Mouse (Mus musculus): Measurements from ENCODE around the gene Cd274. TPM values are rescaled to one million over a fixed set of nuclear protein-coding genes. Genes with fewer than 3 reads are reported as not detected.
A peak's percentile ranks its signal among the peaks of the same experiment; 100 is the strongest.

Gene Cd274
- polyA plus RNA-seq, 1 experiment from 2014 or later: 0.10 TPM

- DNase-seq (ENCODE audit: low spot score): no peak
- Histone ChIP-seq H3K27ac (no peak overlapping the region), H3K36me3 (no peaks in the 10 kb centered on the region), H3K27me3 (ENCODE audit: low read depth, poor library complexity, severe bottlenecking) (no peaks in the 10 kb centered on the region), H3K9me3 (replicated peaks) (no peaks in the 10 kb centered on the region), H3K4me1 (no peaks in the 10 kb centered on the region), H3K4me3 (no peak overlapping the region)
- WGBS: 63% methylated on average over 5 of the region's 5 CpGs
These were observed 16.3 kb upstream of the Cd274 start for GRCm38 (mm10) chr19:29350991-29351390.

- peak; percentile 93 for DNase-seq (ENCODE audit: low spot score)
- Histone ChIP-seq H3K4me3 (peak overlapping the region; percentile 48), H3K27me3 (ENCODE audit: low read depth, poor library complexity, severe bottlenecking) (no peaks in the 10 kb centered on the region), H3K9me3 (replicated peaks) (no peaks in the 10 kb centered on the region), H3K36me3 (no peaks in the 10 kb centered on the region), H3K27ac (peak overlapping the region; percentile 50; the same call in 1 of the 2 replicates), H3K4me1 (no peaks in the 10 kb centered on the region)
- 5% methylated on average over 20 of the region's 20 CpGs for WGBS
These were observed 12.1 kb upstream of the Cd274 start for GRCm38 (mm10) chr19:29354895-29355877.

GRCm38 (mm10) chr19:29356281-29356680 lies 11.0 kb upstream of the Cd274 start:
- Histone ChIP-seq H3K9me3 (replicated peaks) (no peaks in the 10 kb centered on the region), H3K27ac (no peak overlapping the region), H3K4me3 (no peak overlapping the region), H3K27me3 (ENCODE audit: low read depth, poor library complexity, severe bottlenecking) (no peaks in the 10 kb centered on the region), H3K36me3 (no peaks in the 10 kb centered on the region), H3K4me1 (peaks cover 4% of the 10 kb centered on the region)
- 87% methylated on average over 11 of the region's 11 CpGs for WGBS
- DNase-seq (ENCODE audit: low spot score): no peak

- Histone ChIP-seq H3K4me3 (no peak overlapping the region), H3K27ac (no peak overlapping the region), H3K36me3 (no peaks in the 10 kb centered on the region), H3K4me1 (peaks cover 15% of the 10 kb centered on the region), H3K27me3 (ENCODE audit: low read depth, poor library complexity, severe bottlenecking) (peaks cover 7% of the 10 kb centered on the region; the same call in 1 of the 2 replicates), H3K9me3 (replicated peaks) (no peaks in the 10 kb centered on the region)
- WGBS: 77% methylated on average over 5 of the region's 5 CpGs
- no peak for DNase-seq (ENCODE audit: low spot score)
These were observed 7.0 kb upstream of the Cd274 start for GRCm38 (mm10) chr19:29360251-29360650.

- Histone ChIP-seq H3K4me1 (peaks cover 15% of the 10 kb centered on the region), H3K9me3 (replicated peaks) (no peaks in the 10 kb centered on the region), H3K27ac (peak overlapping the region; percentile 66), H3K27me3 (ENCODE audit: low read depth, poor library complexity, severe bottlenecking) (peaks cover 16% of the 10 kb centered on the region; the same call in 1 of the 2 replicates), H3K36me3 (no peaks in the 10 kb centered on the region), H3K4me3 (peak overlapping the region; percentile 62)
- WGBS: 3% methylated on average over 33 of the region's 33 CpGs
- DNase-seq (ENCODE audit: low spot score): peak; percentile 85
These were observed 5.7 kb upstream of the Cd274 start for GRCm38 (mm10) chr19:29361468-29362130.

- Histone ChIP-seq H3K36me3 (no peaks in the 10 kb centered on the region), H3K4me1 (peaks cover 19% of the 10 kb centered on the region), H3K27ac (peak overlapping the region; percentile 66; the same call in 1 of the 2 replicates), H3K4me3 (peak overlapping the region; percentile 62), H3K27me3 (ENCODE audit: low read depth, poor library complexity, severe bottlenecking) (peaks cover 21% of the 10 kb centered on the region; the same call in 1 of the 2 replicates), H3K9me3 (replicated peaks) (no peaks in the 10 kb centered on the region)
- no peak for DNase-seq (ENCODE audit: low spot score)
- 47% methylated on average over 13 of the region's 13 CpGs for WGBS
These were observed 4.9 kb upstream of the Cd274 start for GRCm38 (mm10) chr19:29362173-29362930.

- DNase-seq (ENCODE audit: low spot score): no peak
- H3K4me3 ChIP-seq: no peak overlapping the region
- H3K27ac ChIP-seq: no peak overlapping the region
- whole genome bisulfite sequencing: 93% methylated on average over 7 of the region's 7 CpGs
- H3K36me3 ChIP-seq: no peaks in the 10 kb centered on the region
- no peaks in the 10 kb centered on the region for H3K9me3 ChIP-seq (replicated peaks)
- H3K4me1 ChIP-seq: peaks cover 21% of the 10 kb centered on the region
- H3K27me3 ChIP-seq (ENCODE audit: low read depth, poor library complexity, severe bottlenecking): peaks cover 33% of the 10 kb centered on the region; the same call in 1 of the 2 replicates
These were observed 3.7 kb upstream of the Cd274 start for GRCm38 (mm10) chr19:29363557-29363956.

GRCm38 (mm10) chr19:29364076-29364475 lies 3.2 kb upstream of the Cd274 start:
- 76% methylated on average over 5 of the region's 5 CpGs for WGBS
- no peaks in the 10 kb centered on the region for H3K9me3 ChIP-seq (replicated peaks)
- no peak for DNase-seq (ENCODE audit: low spot score)
- no peak overlapping the region for H3K27ac ChIP-seq
- no peaks in the 10 kb centered on the region for H3K36me3 ChIP-seq
- H3K4me3 ChIP-seq: no peak overlapping the region
- H3K27me3 ChIP-seq (ENCODE audit: low read depth, poor library complexity, severe bottlenecking): peaks cover 35% of the 10 kb centered on the region; the same call in 1 of the 2 replicates
- peaks cover 21% of the 10 kb centered on the region for H3K4me1 ChIP-seq

GRCm38 (mm10) chr19:29365105-29365504 lies 2.1 kb upstream of the Cd274 start:
- Histone ChIP-seq H3K27me3 (ENCODE audit: low read depth, poor library complexity, severe bottlenecking) (peaks cover 35% of the 10 kb centered on the region; the same call in 1 of the 2 replicates), H3K9me3 (replicated peaks) (no peaks in the 10 kb centered on the region), H3K4me1 (peaks cover 21% of the 10 kb centered on the region), H3K27ac (no peak overlapping the region), H3K4me3 (no peak overlapping the region), H3K36me3 (no peaks in the 10 kb centered on the region)
- 23% methylated on average over 3 of the region's 3 CpGs for WGBS
- DNase-seq (ENCODE audit: low spot score): no peak

GRCm38 (mm10) chr19:29366226-29366968 lies 858 bp upstream of the Cd274 start:
- Histone ChIP-seq H3K36me3 (no peaks in the 10 kb centered on the region), H3K9me3 (replicated peaks) (no peaks in the 10 kb centered on the region), H3K4me1 (peaks cover 15% of the 10 kb centered on the region), H3K4me3 (peak overlapping the region; percentile 55), H3K27ac (no peak overlapping the region), H3K27me3 (ENCODE audit: low read depth, poor library complexity, severe bottlenecking) (peaks cover 35% of the 10 kb centered on the region; the same call in 1 of the 2 replicates)
- 57% methylated on average over 20 of the region's 20 CpGs for WGBS
- no peak for DNase-seq (ENCODE audit: low spot score)

- DNase-seq (ENCODE audit: low spot score): no peak
- whole genome bisulfite sequencing: 90% methylated on average over 2 of the region's 2 CpGs
These were observed 786 bp downstream of the Cd274 start for GRCm38 (mm10) chr19:29368041-29368440.

More at GRCm38 (mm10) chr19:29368041-29368440, 786 bp downstream of the Cd274 start:
- no peaks in the 10 kb centered on the region for H3K9me3 ChIP-seq (replicated peaks)
- H3K4me1 ChIP-seq: peaks cover 6% of the 10 kb centered on the region
- H3K36me3 ChIP-seq: no peaks in the 10 kb centered on the region
- no peak overlapping the region for H3K27ac ChIP-seq
- no peak overlapping the region for H3K4me3 ChIP-seq
- peaks cover 35% of the 10 kb centered on the region; the same call in 1 of the 2 replicates for H3K27me3 ChIP-seq (ENCODE audit: low read depth, poor library complexity, severe bottlenecking)

All from limb, embryonic 10.5 days (tissue).